Comparison of ENCODE assay signal across 9 mouse cellular contexts in the genomic region with DNA sequence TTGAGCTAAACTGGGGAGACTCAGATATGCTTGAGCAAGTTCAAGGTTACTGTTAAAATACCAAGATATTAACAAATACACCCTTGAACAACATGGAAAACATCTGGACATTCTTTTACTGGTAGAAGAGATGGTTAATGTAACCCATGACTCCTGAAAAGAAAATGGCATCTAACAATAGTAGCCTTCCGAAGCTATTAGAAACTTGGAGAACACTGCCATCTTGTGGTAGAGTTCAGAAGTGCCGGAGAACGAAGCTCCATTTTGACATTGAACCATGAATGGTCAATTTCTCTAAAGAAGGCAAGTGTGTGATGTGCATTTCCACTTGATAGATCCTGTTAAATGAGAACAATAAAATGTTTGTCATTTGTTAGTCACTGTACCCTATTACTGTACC. TPM values are rescaled to one million over a fixed set of nuclear protein-coding genes. Genes with fewer than 3 reads are reported as not detected.
DNase-seq lines count a peak whose midpoint lies in the region; ATAC-seq lines count a peak whose summit lies in the region.
"Had no signal": no experiment of that assay in that cellular context is flagged by ENCODE, and none has a peak within 500 bp of the region (broad histone marks: within the 10 kb centered on the region; RNA-seq: fewer than 3 reads in every experiment).

No protein-coding gene starts in this region.

- H3K27ac ChIP-seq in kidney, embryonic 16.5 days (ENCODE audit: low read length), result no peak overlapping the region
- H3K27ac ChIP-seq in neural tube, embryonic 11.5 days (ENCODE audit: low read depth, low read length), result no peak overlapping the region
- H3K27ac ChIP-seq: macrophage had no signal

- no peak overlapping the region for H3K9ac ChIP-seq in kidney, embryonic 16.5 days (replicated peaks; ENCODE audit: low read length)
- no peak overlapping the region for H3K9ac ChIP-seq in neural tube, embryonic 11.5 days (ENCODE audit: low read length)

- no peak overlapping the region for H3K4me3 ChIP-seq in kidney, embryonic 16.5 days (ENCODE audit: low read length)
- no peak overlapping the region for H3K4me3 ChIP-seq in neural tube, embryonic 11.5 days (ENCODE audit: low read depth, low read length)

- H3K4me1 ChIP-seq in kidney, embryonic 16.5 days (ENCODE audit: insufficient read depth, low read length), result no peaks in the 10 kb centered on the region
- H3K4me1 ChIP-seq in neural tube, embryonic 11.5 days (ENCODE audit: control insufficient read depth, insufficient read depth, low read length), result no peaks in the 10 kb centered on the region

- 10% methylated on average over 3 of the region's 3 CpGs for WGBS in kidney, embryonic 16.5 days
- WGBS in neural tube, embryonic 11.5 days, result 7% methylated on average over 3 of the region's 3 CpGs

- H3K9me3 ChIP-seq in kidney, embryonic 16.5 days (ENCODE audit: low read length), result no peaks in the 10 kb centered on the region
- no peaks in the 10 kb centered on the region for H3K9me3 ChIP-seq in neural tube, embryonic 11.5 days (ENCODE audit: control insufficient read depth, low read length)

- no peak overlapping the region for H3K4me2 ChIP-seq in kidney, embryonic 16.5 days (replicated peaks; ENCODE audit: low read depth, low read length)
- no peak overlapping the region for H3K4me2 ChIP-seq in neural tube, embryonic 11.5 days (ENCODE audit: low read depth)

- ATAC-seq in kidney, embryonic 16.5 days (ENCODE audit: low FRiP score, low TSS enrichment), result no peak
- no peak for ATAC-seq in neural tube, embryonic 11.5 days (ENCODE audit: insufficient read depth, low FRiP score, low TSS enrichment)

- H3K36me3 ChIP-seq in kidney, embryonic 16.5 days (ENCODE audit: insufficient read depth, low read length), result no peaks in the 10 kb centered on the region
- no peaks in the 10 kb centered on the region for H3K36me3 ChIP-seq in neural tube, embryonic 11.5 days (ENCODE audit: control insufficient read depth, insufficient read depth, low read length)

- DNase-seq in kidney, adult 18-20 months, result peak; percentile 32
- DNase-seq in MEL-GATA-1-ER (ENCODE audit: extremely low read depth, low read depth), result peak; percentile 34
- DNase-seq in cerebellum, postnatal 14 days, result peak; percentile 65 to 75
- peak; percentile 26 to 65 for DNase-seq in frontal cortex, postnatal 36 days (ENCODE audit: low spot score in 2 of 2)
- peak; percentile 18 to 66 for DNase-seq in layer of hippocampus, postnatal 25 days (ENCODE audit: extremely low spot score in 1 of 2, low spot score in 1 of 2)
- peak; percentile 43 for DNase-seq in neural tube, embryonic 11.5 days (ENCODE audit: low spot score)
- DNase-seq in urinary bladder, postnatal 10 days (ENCODE audit: low spot score), result no peak

- peaks cover 20% of the 10 kb centered on the region; the same call in 1 of the 2 replicates for H3K27me3 ChIP-seq in kidney, embryonic 16.5 days (ENCODE audit: insufficient read depth, low read length)
- H3K27me3 ChIP-seq in neural tube, embryonic 11.5 days (ENCODE audit: control insufficient read depth, insufficient read depth, low read length), result no peaks in the 10 kb centered on the region

RNA-seq across cellular contexts. Expression of gene Chrdl1, which starts 50.5 kb away (rescaled TPM):
- 2.1 and 2.2 TPM in 2 replicates for polyA plus RNA-seq in kidney, embryonic 16.5 days (2015; fragmentation: Nextera tagmentation; extraction: Ambion mirVana)
- total RNA-seq in layer of hippocampus, postnatal 25 days (2021), result 1 to 10 TPM; 3.3 to 3.8 TPM
- 8.6 and 8.7 TPM in 2 replicates for polyA plus RNA-seq in neural tube, embryonic 11.5 days (2014; fragmentation: Nextera tagmentation; extraction: Ambion mirVana)
- polyA plus RNA-seq: macrophage had no signal
